Mouse (Mus musculus) brain, embryonic 18.5 days (tissue): ENCODE results near the gene Psma6.
"Not testable (repeated sequence)": the region's sequence is repeated elsewhere in the genome, so short reads cannot be mapped to it uniquely, and the experiment has no call there.

Experiments
- DNase-seq: peaks from one replicate; pipeline ENCODE4 v3.0.0-alpha.2; 2012; ENCODE audit warnings: low read depth, low spot score

Gene Psma6

GRCm38 (mm10) chr12:55384023-55384749, at the start of gene Psma6:
TSS of gene Psma6 (plus strand) at chr12:55384222.
- DNase-seq, result no peak

GRCm38 (mm10) chr12:55338490-55338889, 45.5 kb upstream of the Psma6 start:
- not testable (repeated sequence) for DNase-seq

- not testable (repeated sequence) for DNase-seq
These were observed 41.0 kb upstream of the Psma6 start for GRCm38 (mm10) chr12:55343045-55343444.

- DNase-seq, result no peak
These were observed 40.0 kb upstream of the Psma6 start for GRCm38 (mm10) chr12:55343998-55344397.

GRCm38 (mm10) chr12:55344583-55344982, 39.4 kb upstream of the Psma6 start:
- DNase-seq, result no peak

- DNase-seq, result no peak
These were observed 30.6 kb upstream of the Psma6 start for GRCm38 (mm10) chr12:55353423-55353822.

- no peak for DNase-seq
These were observed 29.1 kb upstream of the Psma6 start for GRCm38 (mm10) chr12:55354904-55355303.

- no peak for DNase-seq
These were observed 26.7 kb upstream of the Psma6 start for GRCm38 (mm10) chr12:55357303-55357702.

GRCm38 (mm10) chr12:55360929-55361328, 23.1 kb upstream of the Psma6 start:
- DNase-seq, result no peak

- no peak for DNase-seq
These were observed 18.9 kb upstream of the Psma6 start for GRCm38 (mm10) chr12:55365083-55365482.

- no peak for DNase-seq
These were observed 11.5 kb upstream of the Psma6 start for GRCm38 (mm10) chr12:55372424-55373055.

- no peak for DNase-seq
These were observed 6.9 kb upstream of the Psma6 start for GRCm38 (mm10) chr12:55376956-55377609.

- no peak for DNase-seq
These were observed 6.4 kb upstream of the Psma6 start for GRCm38 (mm10) chr12:55377610-55377980.

GRCm38 (mm10) chr12:55384826-55385225, 804 bp downstream of the Psma6 start:
- DNase-seq, result no peak

GRCm38 (mm10) chr12:55385931-55386330, 1.9 kb downstream of the Psma6 start:
- no peak for DNase-seq

- DNase-seq, result no peak
These were observed 2.4 kb downstream of the Psma6 start for GRCm38 (mm10) chr12:55386456-55386855.

- no peak for DNase-seq
These were observed 3.2 kb downstream of the Psma6 start for GRCm38 (mm10) chr12:55387083-55387787.

GRCm38 (mm10) chr12:55387788-55388465, 3.9 kb downstream of the Psma6 start:
- no peak for DNase-seq

GRCm38 (mm10) chr12:55388478-55388877, 4.5 kb downstream of the Psma6 start:
- no peak for DNase-seq

GRCm38 (mm10) chr12:55389132-55390081, 5.4 kb downstream of the Psma6 start:
- DNase-seq, result no peak
